Mouse (Mus musculus): ENCODE data around the gene Lmbr1l. TPM values are rescaled to one million over a fixed set of nuclear protein-coding genes. Genes with fewer than 3 reads are reported as not detected.
A peak's percentile ranks its signal among the peaks of the same experiment; 100 is the strongest.

Lmbr1l gene
- polyA plus RNA-seq, 1 experiment from 2014 or later: 13.4 TPM

DNA sequence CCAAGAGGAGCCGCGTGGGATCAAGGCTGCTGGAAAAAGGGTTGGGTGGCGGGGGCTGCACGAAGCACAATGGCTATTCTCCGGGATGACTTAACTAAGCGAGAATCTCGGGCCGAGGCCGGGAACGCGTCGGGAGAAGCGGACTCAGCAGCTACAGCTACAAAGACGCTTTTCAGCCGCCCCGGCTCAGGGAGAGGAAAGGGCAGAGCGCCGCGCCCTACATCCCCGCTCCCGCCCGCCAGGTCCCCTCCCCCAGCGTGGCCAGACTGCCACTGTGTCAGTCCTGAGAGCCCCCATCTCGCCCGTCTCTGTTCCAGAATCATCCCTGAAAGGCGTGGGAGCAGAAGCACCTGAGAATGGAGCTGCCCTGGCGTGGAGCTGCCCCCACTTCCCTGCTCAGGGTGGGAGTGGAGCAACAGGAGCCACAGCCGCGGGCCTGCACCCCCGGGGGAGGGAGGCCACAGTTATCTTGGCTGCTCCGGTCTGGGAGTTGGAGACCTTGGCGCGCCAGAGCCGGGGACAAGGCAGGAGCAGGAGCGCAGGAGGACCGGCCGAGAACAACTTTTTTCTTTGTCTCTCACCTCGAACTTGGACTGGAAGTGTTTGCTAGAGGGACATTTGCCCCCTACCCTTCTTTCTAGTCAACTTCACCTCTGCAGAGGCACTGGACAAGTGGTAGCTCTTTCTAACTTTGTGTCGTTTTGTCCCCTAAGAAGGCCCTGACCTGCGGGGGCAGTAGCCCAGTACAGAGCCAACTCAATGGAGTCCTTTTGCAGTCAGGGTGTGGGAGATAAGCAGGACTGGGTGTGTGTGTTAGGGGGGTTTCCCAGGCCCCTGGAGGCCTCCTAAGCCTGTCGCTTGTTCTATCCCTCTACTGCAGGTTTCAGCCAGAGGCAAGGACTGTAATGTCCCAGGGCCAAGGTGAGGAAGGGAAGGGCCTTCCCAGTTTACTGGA, 22.1 kb downstream of the Lmbr1l start:
- peaks cover 25% of the 10 kb centered on the region for H3K4me1 ChIP-seq (replicated peaks; ENCODE audit: control insufficient read depth, insufficient read depth, low read length)
- no peak for ATAC-seq (ENCODE audit: low FRiP score)

DNA sequence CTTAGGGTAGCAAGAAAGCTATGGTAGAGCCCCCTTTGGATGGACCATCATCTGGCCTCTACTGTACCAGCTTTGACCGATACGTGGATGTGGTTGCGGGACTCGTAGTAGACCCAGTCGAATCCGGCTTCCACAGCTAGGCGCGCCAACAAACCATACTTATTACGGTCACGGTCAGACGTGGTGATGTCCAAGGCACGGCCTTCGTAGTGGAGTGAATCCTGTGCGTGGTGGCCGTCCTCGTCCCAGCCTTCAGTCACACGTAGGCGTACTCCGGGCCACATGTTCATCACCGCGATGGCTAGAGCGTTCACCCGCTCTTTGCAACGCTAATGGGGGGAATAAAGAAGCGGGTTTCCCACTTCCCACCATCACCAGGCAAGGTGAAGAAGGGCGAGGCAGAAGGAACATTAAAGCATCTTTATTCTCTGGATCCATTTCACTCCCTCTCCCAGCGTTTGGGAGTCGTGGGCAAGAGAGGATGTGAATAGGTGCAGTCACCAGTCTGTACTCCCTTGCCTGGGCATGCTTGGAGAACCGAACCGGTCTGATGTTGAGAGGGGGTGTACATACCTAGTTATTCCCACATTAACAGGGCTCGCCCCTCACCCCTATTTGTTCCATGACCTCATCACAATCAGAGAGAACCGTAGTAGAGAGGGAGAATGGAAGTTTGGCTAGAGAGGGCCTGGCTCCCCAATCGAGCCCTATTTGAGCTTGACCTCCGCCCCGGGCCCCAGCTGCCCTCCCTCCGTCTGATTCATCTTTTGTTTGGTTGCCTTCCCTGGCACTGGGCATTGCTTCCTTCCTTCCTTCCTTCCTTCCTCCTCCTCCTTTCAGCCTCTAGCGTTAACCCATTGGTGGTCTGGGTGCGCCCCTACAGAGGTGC, 23.0 kb downstream of the Lmbr1l start:
- Histone ChIP-seq H3K4me1 (replicated peaks; ENCODE audit: control insufficient read depth, insufficient read depth, low read length) (peaks cover 25% of the 10 kb centered on the region), H3K4me3 (ENCODE audit: low read depth, low read length) (peak overlapping the region; percentile 42), H3K27me3 (ENCODE audit: control insufficient read depth, insufficient read depth, low read length) (peaks cover 80% of the 10 kb centered on the region), H3K9me3 (ENCODE audit: control insufficient read depth, low read length) (no peaks in the 10 kb centered on the region), H3K4me2 (replicated peaks; ENCODE audit: low read depth, low read length) (peak overlapping the region; percentile 94), H3K36me3 (ENCODE audit: control insufficient read depth, insufficient read depth, low read length) (no peaks in the 10 kb centered on the region), H3K27ac (ENCODE audit: low read depth, low read length) (no peak overlapping the region), H3K9ac (ENCODE audit: low read depth, low read length) (peak overlapping the region; percentile 59; the same call in 1 of the 2 replicates)
- WGBS: 2% methylated on average over 38 of the region's 38 CpGs
- DNase-seq (ENCODE audit: low spot score) (peak; percentile 65), ATAC-seq (ENCODE audit: low FRiP score) (no peak)

More for the DNA sequence above, 22.1 kb downstream of the Lmbr1l start:
- WGBS: 1% methylated on average over 41 of the region's 41 CpGs
- Histone ChIP-seq H3K36me3 (ENCODE audit: control insufficient read depth, insufficient read depth, low read length) (no peaks in the 10 kb centered on the region), H3K9me3 (ENCODE audit: control insufficient read depth, low read length) (no peaks in the 10 kb centered on the region), H3K27me3 (ENCODE audit: control insufficient read depth, insufficient read depth, low read length) (peaks cover 80% of the 10 kb centered on the region), H3K4me3 (ENCODE audit: low read depth, low read length) (peak overlapping the region; percentile 27), H3K4me2 (replicated peaks; ENCODE audit: low read depth, low read length) (peak overlapping the region; percentile 52), H3K9ac (ENCODE audit: low read depth, low read length) (peak overlapping the region; percentile 59), H3K27ac (ENCODE audit: low read depth, low read length) (peak overlapping the region; percentile 11; the same call in 1 of the 2 replicates)
- DNase-seq (ENCODE audit: low spot score): peak; percentile 77

DNA sequence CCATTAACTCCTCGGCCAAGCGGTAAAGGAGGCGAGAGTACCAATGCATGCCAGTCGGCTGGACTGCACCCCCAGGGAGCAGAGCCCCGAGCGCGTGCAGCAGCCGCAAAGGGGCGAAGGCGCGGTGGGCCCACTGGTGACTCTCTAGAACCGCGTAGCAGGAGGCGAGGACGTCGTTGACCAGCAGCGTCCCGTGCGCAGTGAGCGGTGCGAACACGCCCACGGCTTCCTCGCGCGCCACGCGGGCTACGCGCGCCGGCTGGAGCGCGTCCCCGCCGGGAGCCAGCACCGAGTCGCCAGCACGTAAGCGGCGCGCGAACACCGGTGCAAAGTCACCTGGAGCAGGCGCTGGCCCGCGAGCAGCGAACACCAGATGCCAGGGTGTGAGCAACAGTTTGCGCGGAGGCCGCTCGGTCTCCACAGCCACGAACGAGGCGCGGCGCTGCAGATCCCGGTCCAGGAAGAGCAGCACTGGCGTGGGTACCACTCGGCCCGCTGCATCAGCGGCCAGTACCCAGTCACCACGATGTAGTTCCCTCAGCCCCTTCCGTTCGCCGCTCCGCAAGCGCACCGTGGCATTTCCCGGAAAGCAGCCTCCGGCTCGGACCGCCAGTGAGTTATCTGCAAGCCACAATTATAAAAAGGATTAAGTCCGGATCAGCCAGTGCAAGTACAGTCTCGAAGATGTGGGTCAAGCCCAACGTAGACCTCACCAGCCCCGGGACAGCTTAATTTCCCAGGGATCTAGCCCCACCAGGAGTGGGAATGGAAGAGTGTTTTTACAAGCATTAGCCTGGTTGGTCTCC, 23.9 kb downstream of the Lmbr1l start, which contains the start of gene Rhebl1:
TSS of gene Rhebl1 (minus strand) at position 601 of the 806 bp plus-strand sequence.
- H3K4me1 ChIP-seq (replicated peaks; ENCODE audit: control insufficient read depth, insufficient read depth, low read length): peaks cover 25% of the 10 kb centered on the region
- H3K9me3 ChIP-seq (ENCODE audit: control insufficient read depth, low read length): no peaks in the 10 kb centered on the region
- under 1% methylated on average over 77 of the region's 77 CpGs for WGBS
- H3K36me3 ChIP-seq (ENCODE audit: control insufficient read depth, insufficient read depth, low read length): no peaks in the 10 kb centered on the region
- H3K9ac ChIP-seq (ENCODE audit: low read depth, low read length): peak within 1 kb of the TSS; percentile 59
- H3K27me3 ChIP-seq (ENCODE audit: control insufficient read depth, insufficient read depth, low read length): peaks cover 76% of the 10 kb centered on the region
- DNase-seq (ENCODE audit: low spot score) (peak; percentile 67), ATAC-seq (ENCODE audit: low FRiP score) (no peak)
- peak within 1 kb of the TSS; percentile 94 for H3K4me2 ChIP-seq (replicated peaks; ENCODE audit: low read depth, low read length)
- peak within 1 kb of the TSS; percentile 42 for H3K4me3 ChIP-seq (ENCODE audit: low read depth, low read length)
- H3K27ac ChIP-seq (ENCODE audit: low read depth, low read length): no peak within 1 kb of the TSS

DNA sequence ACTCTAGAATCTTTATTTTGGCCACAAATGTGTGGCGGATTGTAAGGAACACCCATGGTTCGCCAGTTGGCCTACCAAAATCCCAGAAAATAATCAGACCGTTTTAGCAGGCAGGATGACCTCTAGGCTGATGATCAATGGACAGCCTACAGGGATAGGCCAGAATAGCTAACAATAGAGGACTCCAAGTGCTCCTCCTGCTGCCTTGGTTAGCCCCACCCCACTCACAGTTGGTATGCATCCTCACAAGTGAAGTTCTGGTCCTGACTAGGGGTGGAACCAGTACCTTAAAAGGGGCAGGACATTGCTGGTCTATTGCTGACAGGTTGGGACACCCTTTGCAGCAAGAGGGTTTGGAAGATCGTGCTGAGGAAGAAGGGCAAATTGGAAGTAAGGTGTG, 25.0 kb downstream of the Lmbr1l start:
- no peak for DNase-seq (ENCODE audit: low spot score)
- ATAC-seq (ENCODE audit: low FRiP score): no peak
- Histone ChIP-seq H3K4me2 (replicated peaks; ENCODE audit: low read depth, low read length) (no peak overlapping the region), H3K27me3 (ENCODE audit: control insufficient read depth, insufficient read depth, low read length) (peaks cover 66% of the 10 kb centered on the region), H3K27ac (ENCODE audit: low read depth, low read length) (no peak overlapping the region), H3K4me1 (replicated peaks; ENCODE audit: control insufficient read depth, insufficient read depth, low read length) (peaks cover 21% of the 10 kb centered on the region), H3K9ac (ENCODE audit: low read depth, low read length) (no peak overlapping the region), H3K36me3 (ENCODE audit: control insufficient read depth, insufficient read depth, low read length) (no peaks in the 10 kb centered on the region), H3K4me3 (ENCODE audit: low read depth, low read length) (no peak overlapping the region), H3K9me3 (ENCODE audit: control insufficient read depth, low read length) (no peaks in the 10 kb centered on the region)
- WGBS: 32% methylated on average over 4 of the region's 4 CpGs

DNA sequence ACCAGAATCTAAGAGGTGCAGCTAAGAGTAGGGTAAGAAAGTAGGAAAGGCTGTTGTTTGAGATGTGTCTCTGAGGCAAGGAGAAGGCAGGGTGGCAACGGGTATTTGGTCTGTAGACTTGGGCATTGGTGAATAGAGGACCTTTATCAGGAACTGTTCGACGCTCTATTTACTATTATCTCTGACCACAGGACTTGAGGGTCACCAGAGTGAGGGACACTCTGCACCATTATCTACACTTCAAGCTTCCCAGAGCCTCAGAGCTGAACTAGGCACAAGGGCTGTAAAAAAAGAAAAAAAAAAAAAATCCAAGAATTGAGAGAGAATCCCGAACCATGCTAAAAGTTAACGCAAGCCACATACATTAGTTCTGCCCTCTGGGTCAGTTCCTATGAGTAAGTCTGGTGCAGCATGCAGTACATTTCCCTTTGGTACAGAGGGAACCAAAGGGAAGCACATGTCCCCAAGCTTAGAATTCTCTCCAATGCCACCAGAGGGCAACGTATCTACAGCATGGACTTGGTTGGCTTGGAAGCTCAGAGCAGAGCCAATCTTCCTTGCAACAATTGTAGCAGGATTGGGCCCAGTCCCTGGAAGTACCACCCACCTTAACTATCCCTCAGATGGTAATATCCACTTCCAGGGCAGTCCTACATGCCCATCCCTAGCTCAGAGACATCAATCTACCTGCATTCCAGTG, 26.0 kb downstream of the Lmbr1l start:
- Histone ChIP-seq H3K9ac (ENCODE audit: low read depth, low read length) (no peak overlapping the region), H3K9me3 (ENCODE audit: control insufficient read depth, low read length) (no peaks in the 10 kb centered on the region), H3K4me2 (replicated peaks; ENCODE audit: low read depth, low read length) (no peak overlapping the region), H3K4me3 (ENCODE audit: low read depth, low read length) (no peak overlapping the region), H3K27me3 (ENCODE audit: control insufficient read depth, insufficient read depth, low read length) (peaks cover 56% of the 10 kb centered on the region), H3K36me3 (ENCODE audit: control insufficient read depth, insufficient read depth, low read length) (no peaks in the 10 kb centered on the region), H3K4me1 (replicated peaks; ENCODE audit: control insufficient read depth, insufficient read depth, low read length) (peaks cover 19% of the 10 kb centered on the region), H3K27ac (ENCODE audit: low read depth, low read length) (no peak overlapping the region)
- 46% methylated on average over 6 of the region's 6 CpGs for WGBS
- DNase-seq (ENCODE audit: low spot score) (peak; percentile 75), ATAC-seq (ENCODE audit: low FRiP score) (peak; percentile 53; the same call in 1 of the 2 replicates)

DNA sequence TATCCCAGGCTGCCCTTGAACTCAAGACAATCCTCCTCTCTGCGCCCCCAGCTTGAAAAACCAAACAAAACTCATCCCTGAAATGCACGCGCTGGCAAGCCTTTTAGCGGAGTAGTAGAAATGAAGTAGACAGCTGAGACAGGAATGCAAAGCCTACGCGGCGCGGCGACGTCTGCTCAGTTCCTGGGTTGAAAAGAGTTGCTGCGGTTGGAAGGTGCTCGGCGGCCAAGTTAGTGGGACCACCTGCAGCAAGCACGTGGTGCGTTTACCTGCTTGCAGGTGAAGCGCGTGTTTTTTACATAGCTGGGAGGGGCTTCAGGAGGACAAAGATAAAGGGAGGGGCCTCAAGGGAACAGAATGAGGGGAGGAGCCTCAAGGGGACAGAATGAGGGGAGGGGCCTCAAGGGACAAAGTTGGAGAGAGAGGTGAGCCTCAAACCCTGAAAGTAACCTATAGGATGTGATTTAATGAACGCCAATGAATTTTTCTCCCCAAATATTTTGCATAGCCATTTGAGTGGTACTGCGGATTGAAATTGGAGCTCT, 26.8 kb downstream of the Lmbr1l start:
- H3K4me2 ChIP-seq (replicated peaks; ENCODE audit: low read depth, low read length): no peak overlapping the region
- no peak overlapping the region for H3K4me3 ChIP-seq (ENCODE audit: low read depth, low read length)
- WGBS: 9% methylated on average over 19 of the region's 19 CpGs
- peaks cover 19% of the 10 kb centered on the region for H3K4me1 ChIP-seq (replicated peaks; ENCODE audit: control insufficient read depth, insufficient read depth, low read length)
- H3K27ac ChIP-seq (ENCODE audit: low read depth, low read length): no peak overlapping the region
- no peak for ATAC-seq (ENCODE audit: low FRiP score)
- H3K36me3 ChIP-seq (ENCODE audit: control insufficient read depth, insufficient read depth, low read length): no peaks in the 10 kb centered on the region
- H3K27me3 ChIP-seq (ENCODE audit: control insufficient read depth, insufficient read depth, low read length): peaks cover 49% of the 10 kb centered on the region
- DNase-seq (ENCODE audit: low spot score): no peak
- no peaks in the 10 kb centered on the region for H3K9me3 ChIP-seq (ENCODE audit: control insufficient read depth, low read length)
- no peak overlapping the region for H3K9ac ChIP-seq (ENCODE audit: low read depth, low read length)

DNA sequence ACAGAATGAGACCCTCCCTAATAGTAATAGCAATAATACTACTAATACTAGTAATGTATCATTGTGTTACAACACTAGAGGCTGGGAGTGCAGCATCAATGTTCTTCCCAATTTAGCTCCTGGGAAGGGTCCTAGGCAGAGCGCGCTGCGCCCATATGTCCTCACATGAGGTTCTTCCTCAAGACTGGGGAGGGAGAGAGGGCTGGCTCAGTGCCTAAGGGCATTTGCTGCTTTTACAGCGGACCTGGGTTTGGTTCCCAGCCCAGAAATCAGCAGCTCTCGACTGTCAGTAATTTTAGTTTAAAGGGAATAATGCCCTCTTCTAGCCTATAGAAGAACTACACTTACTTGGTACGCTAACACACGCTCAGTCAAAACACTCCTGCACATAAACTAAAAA, 30.5 kb downstream of the Lmbr1l start:
- Histone ChIP-seq H3K27ac (ENCODE audit: low read depth, low read length) (no peak overlapping the region), H3K4me2 (replicated peaks; ENCODE audit: low read depth, low read length) (no peak overlapping the region), H3K4me1 (replicated peaks; ENCODE audit: control insufficient read depth, insufficient read depth, low read length) (no peaks in the 10 kb centered on the region), H3K27me3 (ENCODE audit: control insufficient read depth, insufficient read depth, low read length) (peaks cover 11% of the 10 kb centered on the region), H3K4me3 (ENCODE audit: low read depth, low read length) (no peak overlapping the region), H3K36me3 (ENCODE audit: control insufficient read depth, insufficient read depth, low read length) (no peaks in the 10 kb centered on the region), H3K9me3 (ENCODE audit: control insufficient read depth, low read length) (no peaks in the 10 kb centered on the region), H3K9ac (ENCODE audit: low read depth, low read length) (no peak overlapping the region)
- DNase-seq (ENCODE audit: low spot score) (no peak), ATAC-seq (ENCODE audit: low FRiP score) (no peak)
- 81% methylated on average over 7 of the region's 7 CpGs for WGBS
